Mouse (Mus musculus) layer of hippocampus, adult 9-11 months (tissue): ENCODE measurements at regions not wholly inside any gene's neighbourhood (a gene's known extent, or its start where the extent isn't known, plus 50 kb on each side); places are given as distances from the start of the nearest gene placed in this dataset.

Experiments
- DNase-seq: peaks from one replicate; pipeline ENCODE4 v3.0.0; 2022

DNA sequence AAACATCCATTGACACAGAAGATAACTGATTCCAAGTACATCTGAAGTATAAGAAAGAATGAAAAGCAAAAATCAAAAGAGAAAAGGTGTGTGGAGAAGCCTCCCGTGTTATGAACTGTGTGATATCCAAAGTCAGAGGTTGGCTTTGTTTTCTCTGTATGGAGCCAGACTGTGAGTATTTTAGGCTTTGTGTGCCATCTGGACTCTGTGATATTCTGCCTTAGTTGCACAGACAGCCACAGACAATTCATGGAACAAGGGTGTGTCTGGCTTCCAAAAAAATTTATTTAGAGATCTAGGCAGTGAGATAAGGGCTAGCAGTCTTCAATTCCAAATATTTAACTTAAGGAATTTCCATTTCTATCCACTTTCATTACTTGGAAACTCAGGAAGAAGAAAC lies 111.5 kb upstream of the Dpp10 start:
- peak; percentile 18 for DNase-seq

DNA sequence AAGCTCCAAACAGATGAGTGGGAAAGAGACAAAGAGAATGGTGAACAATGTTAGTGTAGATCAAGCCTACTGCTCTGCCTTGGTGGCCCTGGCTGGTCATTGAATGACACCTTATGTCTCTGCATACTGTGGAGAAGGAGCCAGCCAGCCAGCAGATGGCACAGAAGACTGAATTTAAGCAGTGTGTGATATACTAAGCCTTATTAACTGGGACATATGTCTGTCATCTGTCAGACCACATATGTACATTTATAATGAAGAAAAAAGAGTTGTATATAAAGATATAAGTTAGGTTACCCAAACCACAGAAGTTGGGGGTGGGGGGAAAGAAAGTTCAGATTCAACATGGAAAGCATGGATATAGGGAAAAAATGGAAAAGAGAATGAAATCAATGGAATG lies 106.7 kb upstream of the Dpp10 start:
- DNase-seq, result no peak

DNA sequence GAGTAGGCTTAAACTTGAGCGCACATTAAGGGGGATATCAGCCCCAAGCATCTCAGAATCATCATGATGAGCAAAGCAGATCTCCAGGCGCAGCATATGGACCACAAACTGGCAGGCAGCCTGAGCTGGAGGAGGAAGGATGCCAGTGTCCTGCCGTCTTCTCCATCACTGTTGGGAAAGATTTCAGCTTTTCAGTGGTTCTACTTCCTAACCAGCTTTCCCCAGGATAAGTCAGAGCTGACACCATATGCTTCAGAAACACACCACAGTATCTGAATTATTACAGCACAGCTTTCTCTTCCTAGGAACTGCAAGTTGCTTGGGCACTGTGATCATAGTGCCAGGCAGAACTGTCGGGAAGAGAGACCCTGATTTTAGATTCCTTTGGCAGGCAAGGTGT lies 103.2 kb upstream of the Dpp10 start:
- DNase-seq, result peak; percentile 74

DNA sequence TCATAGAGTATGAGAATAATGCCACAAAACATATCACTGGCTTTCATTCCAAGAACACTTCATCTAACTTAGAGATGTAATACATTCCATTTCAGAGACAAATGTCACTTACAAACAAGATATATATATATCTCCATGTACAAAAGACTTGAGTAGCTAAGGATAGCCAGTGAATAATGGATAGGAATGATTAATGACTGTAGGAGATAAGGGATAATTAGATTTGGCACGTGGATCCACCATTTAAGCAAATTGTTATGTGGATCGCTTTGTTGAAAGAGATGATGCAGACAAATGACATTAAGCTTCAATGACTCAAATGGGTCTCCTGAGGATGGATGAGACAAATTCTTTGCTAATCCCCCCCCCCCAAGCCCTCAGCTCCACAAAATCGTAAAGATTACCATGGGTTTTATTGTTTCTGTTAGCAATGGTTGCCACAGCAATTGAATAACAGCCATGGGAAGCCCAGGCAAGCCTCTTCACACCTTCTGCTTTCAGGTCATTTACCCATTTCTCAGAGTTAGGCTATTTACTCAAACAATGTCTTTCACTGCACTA lies 59.0 kb upstream of the Dpp10 start:
- DNase-seq, result no peak

DNA sequence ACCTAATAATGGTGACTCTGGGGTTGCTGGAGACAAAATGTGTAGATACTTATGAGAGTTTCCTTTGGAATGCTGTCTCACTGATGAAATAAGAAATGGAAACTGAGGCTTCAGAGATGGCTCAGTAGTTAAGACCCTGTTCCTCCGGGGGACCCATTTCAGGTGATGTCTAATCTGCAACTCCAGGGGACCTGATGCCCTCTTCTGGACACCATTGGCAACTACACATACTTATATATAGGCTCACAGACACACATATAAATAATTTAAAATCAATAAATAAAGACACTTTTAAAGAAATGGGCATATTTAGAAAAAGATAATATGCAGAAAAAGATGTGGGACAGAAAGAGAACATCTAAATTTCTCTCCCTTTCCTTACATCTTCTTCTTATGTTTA lies 57.7 kb upstream of the Dpp10 start:
- DNase-seq, result no peak
